Mouse (Mus musculus) 3T3-L1 (cell line): ENCODE measurements around the gene Hist1h3f.
A peak's percentile ranks its signal among the peaks of the same experiment; 100 is the strongest.
"Not testable (repeated sequence)": the region's sequence is repeated elsewhere in the genome, so short reads cannot be mapped to it uniquely, and the experiment has no call there.

Experiments
- DNase-seq: peaks from one replicate; pipeline ENCODE4 v3.0.0-alpha.2; 2015; ENCODE audit warnings: low read depth, low spot score

The Hist1h3f gene

GRCm38 (mm10) chr13:23536076-23536822 lies 7.6 kb upstream of the Hist1h3f start:
- DNase-seq = peak; percentile 63

- DNase-seq = no peak
Measured at GRCm38 (mm10) chr13:23537006-23537710, 6.7 kb upstream of the Hist1h3f start.

- DNase-seq = no peak
Measured at GRCm38 (mm10) chr13:23538249-23538648, 5.6 kb upstream of the Hist1h3f start.

- DNase-seq = not testable (repeated sequence)
Measured at GRCm38 (mm10) chr13:23539821-23540220, 4.0 kb upstream of the Hist1h3f start.

- no peak for DNase-seq
Measured at GRCm38 (mm10) chr13:23541497-23541896, 2.4 kb upstream of the Hist1h3f start.

- peak; percentile 62 for DNase-seq
Measured at GRCm38 (mm10) chr13:23542225-23542980, 1.4 kb upstream of the Hist1h3f start.

GRCm38 (mm10) chr13:23542999-23543607 lies 749 bp upstream of the Hist1h3f start, which contains the start of gene Hist1h2bh:
Gene Hist1h2bh (minus strand): TSS chr13:23543392.
- peak; percentile 98 for DNase-seq

- not testable (repeated sequence) for DNase-seq
Measured at GRCm38 (mm10) chr13:23544787-23545120, 902 bp downstream of the Hist1h3f start.

GRCm38 (mm10) chr13:23546694-23547093 lies 2.8 kb downstream of the Hist1h3f start:
- DNase-seq = no peak

GRCm38 (mm10) chr13:23550761-23551145 lies 6.9 kb downstream of the Hist1h3f start:
- DNase-seq = peak; percentile 69

GRCm38 (mm10) chr13:23551146-23551834 lies 7.4 kb downstream of the Hist1h3f start, which contains the start of gene Hist1h4f:
Gene Hist1h4f (minus strand): TSS chr13:23551648.
- DNase-seq = peak; percentile 98

GRCm38 (mm10) chr13:23551931-23552914 lies 8.4 kb downstream of the Hist1h3f start:
- DNase-seq = no peak

- no peak for DNase-seq
Measured at GRCm38 (mm10) chr13:23552962-23553361, 9.1 kb downstream of the Hist1h3f start, which contains the start of gene Hist1h1d. Gene Hist1h1d (plus strand): TSS chr13:23553262.

- DNase-seq = peak; percentile 46
Measured at GRCm38 (mm10) chr13:23554393-23554792, 10.5 kb downstream of the Hist1h3f start.

- DNase-seq = peak; percentile 93
Measured at GRCm38 (mm10) chr13:23554925-23555838, 11.3 kb downstream of the Hist1h3f start.

GRCm38 (mm10) chr13:23555839-23556416 lies 12.1 kb downstream of the Hist1h3f start:
- peak; percentile 96 for DNase-seq

- no peak for DNase-seq
Measured at GRCm38 (mm10) chr13:23556906-23557305, 13.1 kb downstream of the Hist1h3f start.

- not testable (repeated sequence) for DNase-seq
Measured at GRCm38 (mm10) chr13:23560699-23561098, 16.8 kb downstream of the Hist1h3f start.
